Mouse (Mus musculus) cerebellum, postnatal 4 days (tissue): ENCODE results near the gene Anapc15.
"Not testable (repeated sequence)": the region's sequence is repeated elsewhere in the genome, so short reads cannot be mapped to it uniquely, and the experiment has no call there.

Experiments
- DNase-seq, 2 experiments: peaks; one replicate each; pipeline ENCODE4 v3.0.0; 2022; ENCODE audit warnings: low spot score in 2 of 2, mixed read lengths in 1 of 2

Anapc15 gene

DNA sequence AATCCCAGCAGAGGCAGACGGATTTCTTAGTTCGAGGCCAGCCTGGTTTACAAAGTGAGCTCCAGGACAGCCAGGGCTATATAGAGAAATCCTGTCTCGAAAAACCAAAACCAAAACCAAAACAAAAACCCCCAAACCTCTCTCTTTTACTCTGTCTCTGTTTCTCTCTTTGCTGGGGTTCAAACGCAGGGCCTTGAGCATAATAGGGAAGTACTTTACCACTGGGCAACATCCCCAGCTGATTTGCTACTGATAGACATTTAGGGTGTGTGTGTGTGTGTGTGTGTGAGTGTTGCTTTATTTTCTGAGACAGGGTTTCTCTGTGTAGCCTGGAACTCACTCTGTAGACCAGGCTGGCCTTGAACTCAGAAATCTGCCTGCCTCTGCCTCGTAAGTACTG is 85.5 kb downstream of the Anapc15 start:
- DNase-seq, result not testable (repeated sequence)
